Mouse (Mus musculus) heart, adult 8-10 months (tissue): ENCODE data around the gene Mtrf1. TPM values are rescaled to one million over a fixed set of nuclear protein-coding genes. Genes with fewer than 3 reads are reported as not detected.
A peak's percentile ranks its signal among the peaks of the same experiment; 100 is the strongest.
"Not testable (repeated sequence)": the region's sequence is repeated elsewhere in the genome, so short reads cannot be mapped to it uniquely, and the experiment has no call there.

Experiments
- DNase-seq: peaks from one replicate; pipeline ENCODE4 v3.0.0; 2022; ENCODE audit warnings: low spot score
- total RNA-seq, 4 experiments: library from RNA; stranded (reverse); gene quantifications; 2 replicates each; pipeline ENCODE4 v1.2.4; 2022

Gene Mtrf1
- 1 to 10 TPM; 7.3 to 9.3 (median 8.6) TPM for total RNA-seq

- peak; percentile 73 for DNase-seq
Observed at GRCm38 (mm10) chr14:79397321-79398122, at the start of gene Mtrf1. Mtrf1 (plus strand) TSS chr14:79397772.

GRCm38 (mm10) chr14:79358055-79358454 lies 39.5 kb upstream of the Mtrf1 start:
- no peak for DNase-seq

- DNase-seq = no peak
Observed at GRCm38 (mm10) chr14:79377041-79377440, 20.5 kb upstream of the Mtrf1 start.

GRCm38 (mm10) chr14:79383120-79383519 lies 14.5 kb upstream of the Mtrf1 start:
- DNase-seq = no peak

GRCm38 (mm10) chr14:79388304-79388703 lies 9.3 kb upstream of the Mtrf1 start:
- no peak for DNase-seq

GRCm38 (mm10) chr14:79389438-79390264 lies 7.9 kb upstream of the Mtrf1 start:
- peak; percentile 47 for DNase-seq

GRCm38 (mm10) chr14:79390265-79390926 lies 7.2 kb upstream of the Mtrf1 start, which contains the start of gene Naa16:
Naa16 (minus strand) TSS chr14:79390778.
- DNase-seq = peak; percentile 91

GRCm38 (mm10) chr14:79393289-79393688 lies 4.3 kb upstream of the Mtrf1 start:
- no peak for DNase-seq

- DNase-seq = peak; percentile 35
Observed at GRCm38 (mm10) chr14:79394564-79394963, 3.0 kb upstream of the Mtrf1 start.

GRCm38 (mm10) chr14:79407641-79408040 lies 10.1 kb downstream of the Mtrf1 start:
- DNase-seq = no peak

- DNase-seq = no peak
Observed at GRCm38 (mm10) chr14:79409278-79409830, 11.8 kb downstream of the Mtrf1 start.

GRCm38 (mm10) chr14:79410662-79411061 lies 13.1 kb downstream of the Mtrf1 start:
- DNase-seq = no peak

GRCm38 (mm10) chr14:79413121-79413520 lies 15.5 kb downstream of the Mtrf1 start:
- DNase-seq = no peak

- no peak for DNase-seq
Observed at GRCm38 (mm10) chr14:79420083-79420685, 22.6 kb downstream of the Mtrf1 start.

- DNase-seq = peak; percentile 97
Observed at GRCm38 (mm10) chr14:79425979-79426729, 28.6 kb downstream of the Mtrf1 start, which contains the start of gene Kbtbd7. Kbtbd7 (plus strand) TSS chr14:79426511.

- not testable (repeated sequence) for DNase-seq
Observed at GRCm38 (mm10) chr14:79426730-79427365, 29.3 kb downstream of the Mtrf1 start.

- no peak for DNase-seq
Observed at GRCm38 (mm10) chr14:79434068-79434467, 36.5 kb downstream of the Mtrf1 start.

- no peak for DNase-seq
Observed at GRCm38 (mm10) chr14:79440655-79441054, 43.1 kb downstream of the Mtrf1 start.

GRCm38 (mm10) chr14:79441441-79441840 lies 43.9 kb downstream of the Mtrf1 start:
- no peak for DNase-seq

GRCm38 (mm10) chr14:79444601-79445000 lies 47.0 kb downstream of the Mtrf1 start:
- no peak for DNase-seq
